Mouse (Mus musculus) lung, postnatal 25 days (tissue): ENCODE results near the gene Ksr2.
"Not testable (repeated sequence)": the region's sequence is repeated elsewhere in the genome, so short reads cannot be mapped to it uniquely, and the experiment has no call there.

Source experiments
- DNase-seq: peaks from one replicate; pipeline ENCODE4 v3.0.0; 2022; ENCODE audit warnings: low spot score

Ksr2 gene

DNA sequence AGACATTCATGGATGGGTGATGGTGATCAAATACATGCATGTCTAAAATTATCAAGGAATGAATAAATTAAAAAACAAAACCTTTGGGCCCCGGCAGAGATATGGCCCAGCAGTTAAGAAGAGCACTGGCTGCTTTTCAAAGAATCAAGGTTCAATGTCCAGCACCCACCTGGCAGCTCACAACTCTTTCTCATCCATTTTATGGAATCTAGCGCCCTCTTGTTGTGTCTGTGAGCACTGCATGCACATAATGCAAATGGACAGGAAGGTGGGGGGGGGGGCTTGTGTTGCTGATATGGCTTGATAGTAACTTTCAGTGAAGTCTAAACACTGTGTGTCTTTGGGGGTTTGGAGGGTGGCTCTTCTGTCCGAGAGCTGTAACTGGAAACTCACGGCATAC lies 5.6 kb upstream of the Ksr2 start:
- peak; percentile 17 for DNase-seq

DNA sequence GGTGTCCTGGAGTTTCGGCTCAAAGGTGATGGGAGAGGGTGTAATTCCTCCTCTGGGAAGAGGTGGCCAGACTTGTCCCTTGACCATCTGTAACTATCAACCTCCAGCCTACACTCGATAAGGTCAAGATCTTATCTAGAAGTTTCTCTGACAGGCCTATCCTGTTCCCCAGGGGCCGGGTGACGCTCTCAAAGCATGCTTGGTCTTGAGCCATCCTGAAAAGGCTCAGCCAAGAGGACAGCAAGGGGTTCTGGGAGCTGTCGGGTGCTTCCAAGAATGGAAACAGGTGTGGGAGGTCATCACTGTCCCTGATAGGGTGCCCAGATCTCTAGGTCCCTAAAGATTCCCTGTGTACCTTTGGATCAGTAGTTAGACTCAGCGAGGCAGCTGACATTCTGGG lies 4.4 kb upstream of the Ksr2 start:
- DNase-seq, result no peak

- no peak for DNase-seq
These were observed 811 bp downstream of the Ksr2 start for GRCm38 (mm10) chr5:117414611-117415010.

- no peak for DNase-seq
These were observed 1.5 kb downstream of the Ksr2 start for GRCm38 (mm10) chr5:117415011-117415912.

GRCm38 (mm10) chr5:117417442-117417841 lies 3.6 kb downstream of the Ksr2 start:
- DNase-seq, result no peak

- DNase-seq, result not testable (repeated sequence)
These were observed 19.7 kb downstream of the Ksr2 start for GRCm38 (mm10) chr5:117433501-117433900.

GRCm38 (mm10) chr5:117440261-117440660 lies 26.5 kb downstream of the Ksr2 start:
- DNase-seq, result no peak

GRCm38 (mm10) chr5:117441242-117441842 lies 27.5 kb downstream of the Ksr2 start:
- no peak for DNase-seq

DNA sequence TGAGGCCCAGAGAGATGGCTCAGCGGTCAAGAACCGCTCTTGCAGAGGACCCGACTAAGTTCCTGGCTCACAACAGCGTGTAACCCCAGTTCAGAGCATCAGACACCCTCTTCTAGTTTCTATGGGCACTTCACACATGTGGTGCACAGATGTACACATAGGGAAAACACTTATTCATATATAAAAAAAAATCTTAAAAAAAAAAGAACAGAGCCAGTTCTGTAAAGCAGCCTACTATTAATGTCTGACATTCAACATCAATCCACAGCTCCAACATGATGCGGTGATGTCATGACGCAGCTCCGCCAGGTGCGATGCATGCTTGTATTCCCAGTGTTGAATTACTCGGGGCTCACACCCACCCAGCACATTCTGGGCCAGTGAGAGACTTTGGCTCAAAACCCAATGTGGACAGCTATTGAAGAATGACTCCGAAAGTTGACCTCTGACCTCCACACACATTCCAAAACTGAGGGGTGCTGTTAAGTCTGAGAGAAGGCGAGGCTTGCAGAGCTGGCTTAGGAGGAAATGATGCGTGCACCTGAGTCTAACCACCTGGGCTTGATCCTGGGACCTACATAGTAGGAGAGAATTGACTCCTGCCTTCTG lies 28.5 kb downstream of the Ksr2 start:
- DNase-seq, result no peak

DNA sequence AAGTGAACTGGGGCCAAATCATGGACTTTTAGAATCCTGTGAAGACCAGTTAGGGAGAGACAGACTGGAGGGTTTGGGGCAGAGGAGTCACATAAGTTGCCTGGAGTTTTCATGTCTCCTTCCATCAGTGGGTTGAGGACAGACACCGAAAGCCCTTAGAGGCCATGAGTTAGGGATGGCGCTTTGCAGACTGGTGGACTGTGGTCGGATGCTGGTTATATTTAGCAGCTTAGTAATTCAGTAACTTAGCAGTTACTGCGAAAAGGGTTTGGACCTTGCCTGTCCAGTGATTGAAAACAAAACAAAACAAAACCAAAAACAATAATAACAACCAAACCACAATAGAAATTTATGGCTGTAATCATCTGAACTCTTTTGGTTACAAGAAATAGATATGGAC lies 29.3 kb downstream of the Ksr2 start:
- no peak for DNase-seq

GRCm38 (mm10) chr5:117443902-117444301 lies 30.1 kb downstream of the Ksr2 start:
- no peak for DNase-seq

DNA sequence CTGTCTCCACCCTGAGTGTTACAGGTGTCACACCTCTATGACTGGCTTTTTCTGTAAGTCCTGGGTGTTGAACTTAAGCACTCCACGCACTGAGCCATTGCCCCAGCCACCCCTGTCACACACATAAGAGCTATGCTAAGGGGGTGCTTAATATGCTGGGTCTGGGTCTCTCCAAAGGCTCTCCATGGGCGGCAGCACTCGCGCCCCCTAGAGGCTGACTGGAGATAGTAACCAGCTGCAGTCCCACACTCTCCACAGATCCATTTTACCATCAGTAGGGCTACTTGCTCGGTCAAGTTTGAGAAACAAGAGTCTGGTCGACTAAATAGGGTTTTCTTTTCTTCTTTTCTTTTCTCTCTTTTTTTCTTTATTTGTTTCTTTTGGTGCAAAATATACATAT lies 33.9 kb downstream of the Ksr2 start:
- no peak for DNase-seq

DNA sequence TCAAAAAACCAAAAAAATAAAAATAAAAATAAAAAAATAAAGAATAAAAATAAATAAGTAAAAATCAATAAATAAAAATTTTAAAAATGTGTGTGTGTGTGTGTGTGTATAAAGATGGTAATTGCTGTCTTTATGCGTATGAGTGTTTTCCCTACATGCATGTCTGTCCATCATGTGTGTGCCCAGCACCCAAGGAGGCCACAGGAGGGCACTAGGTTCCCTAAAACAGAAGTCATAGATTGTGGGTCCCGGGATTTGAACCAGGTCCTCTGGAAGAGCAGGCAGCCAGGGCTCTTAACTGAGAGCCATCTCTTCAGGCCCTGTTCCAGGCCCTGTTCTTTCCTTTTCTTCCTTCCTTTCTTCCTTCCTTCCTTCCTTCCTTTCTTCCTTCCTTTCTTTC lies 38.2 kb downstream of the Ksr2 start:
- no peak for DNase-seq

DNA sequence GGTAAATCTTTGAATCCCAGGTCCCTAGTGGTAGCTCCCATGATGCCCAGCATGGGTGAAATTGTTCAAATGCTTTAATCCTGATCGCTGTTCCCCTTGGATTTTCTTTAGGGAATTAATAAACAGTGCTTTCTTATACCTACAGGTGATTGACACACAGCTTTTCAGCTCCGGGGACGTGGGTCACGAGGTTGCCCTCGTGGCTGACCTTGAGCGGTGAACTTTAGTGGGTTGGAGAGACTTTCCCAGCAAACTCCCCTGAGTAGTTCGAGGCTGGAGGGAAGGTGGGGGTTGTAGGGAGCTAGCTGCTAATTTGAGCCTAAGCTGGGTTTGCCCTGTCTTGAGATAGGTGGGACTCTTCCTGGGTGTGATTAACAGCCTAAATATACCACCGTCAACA lies 41.7 kb downstream of the Ksr2 start:
- no peak for DNase-seq

DNA sequence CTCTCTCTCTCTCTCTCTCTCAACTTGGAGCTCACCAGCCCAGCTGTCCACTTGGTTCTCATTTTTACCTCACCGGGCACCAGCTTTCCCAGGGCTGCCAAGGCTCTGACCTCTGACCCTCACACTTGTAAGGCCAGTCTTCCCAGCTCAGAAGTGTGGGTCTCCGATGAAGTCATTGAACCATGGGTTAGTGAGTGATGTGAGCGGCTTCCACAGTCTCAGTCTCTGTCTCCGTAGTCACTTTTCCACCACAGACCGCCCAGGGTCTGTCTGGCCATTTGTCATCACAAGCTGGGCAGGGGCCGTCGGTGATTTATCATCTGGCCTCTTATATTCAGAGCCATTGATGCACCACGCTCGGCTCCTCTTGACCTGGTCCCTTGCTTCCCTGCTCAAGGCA lies 43.3 kb downstream of the Ksr2 start:
- no peak for DNase-seq

GRCm38 (mm10) chr5:117457583-117457982 lies 43.8 kb downstream of the Ksr2 start:
- no peak for DNase-seq

GRCm38 (mm10) chr5:117458899-117459298 lies 45.1 kb downstream of the Ksr2 start:
- no peak for DNase-seq

DNA sequence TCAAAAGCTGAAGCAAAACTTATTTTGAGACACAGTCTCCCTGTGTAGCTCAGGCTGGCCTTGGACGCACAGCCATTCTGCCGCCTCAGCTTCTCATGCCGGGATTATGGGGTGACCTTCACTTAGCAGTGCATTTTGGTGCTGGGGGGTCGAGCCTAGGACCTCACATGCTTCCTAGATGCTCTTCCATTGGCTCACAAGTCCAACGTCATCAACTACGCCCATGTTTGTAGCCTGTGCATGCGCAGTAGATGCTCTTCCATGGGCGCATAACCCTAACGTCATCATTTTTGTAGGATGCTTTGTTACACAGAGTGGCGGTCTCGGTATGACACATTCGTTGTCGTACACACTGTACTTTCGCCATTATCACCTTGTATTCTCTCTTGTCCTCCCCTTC lies 46.5 kb downstream of the Ksr2 start:
- DNase-seq, result no peak

GRCm38 (mm10) chr5:117467052-117467451 lies 53.3 kb downstream of the Ksr2 start:
- DNase-seq, result no peak

GRCm38 (mm10) chr5:117468961-117469360 lies 55.2 kb downstream of the Ksr2 start:
- no peak for DNase-seq

GRCm38 (mm10) chr5:117469572-117469971 lies 55.8 kb downstream of the Ksr2 start:
- no peak for DNase-seq

DNA sequence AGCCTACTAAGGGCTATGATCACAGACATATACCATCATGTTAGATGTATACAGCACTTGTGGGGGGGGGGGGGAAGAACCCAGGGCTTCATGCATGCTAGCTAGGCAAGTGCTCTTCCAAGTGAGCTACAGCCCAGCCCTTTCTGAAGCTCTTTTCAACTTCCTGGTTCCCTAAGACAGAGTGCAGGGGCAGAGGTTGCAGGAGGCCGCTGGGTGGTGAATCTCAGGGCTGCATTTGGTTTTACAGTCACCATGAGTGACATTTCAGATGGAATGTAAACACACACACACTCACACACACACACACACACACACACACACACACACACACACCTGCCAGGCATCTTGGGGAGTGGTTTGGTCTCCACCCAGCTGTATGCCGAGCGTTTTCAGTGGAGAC lies 67.4 kb downstream of the Ksr2 start:
- DNase-seq, result no peak

DNA sequence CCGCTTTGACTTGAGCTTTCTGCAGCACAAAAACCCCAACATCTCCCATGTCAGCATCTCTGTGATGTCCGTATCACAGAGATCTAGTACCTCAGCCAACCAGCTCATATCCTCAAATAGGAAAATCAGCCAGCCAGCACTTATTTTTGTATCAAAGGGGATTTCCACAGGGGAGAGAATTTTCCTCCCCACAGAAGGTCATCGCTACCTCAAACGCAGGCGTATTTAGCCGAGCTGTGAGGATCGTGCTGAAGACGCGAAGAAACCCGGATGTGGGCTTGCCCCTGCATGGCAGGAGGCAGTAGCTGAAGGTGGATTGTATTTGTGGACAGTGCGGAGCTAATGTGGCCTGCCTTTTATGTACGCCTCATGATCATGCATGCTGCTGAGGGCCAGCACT lies 67.8 kb downstream of the Ksr2 start:
- DNase-seq, result no peak
